Mouse (Mus musculus): ENCODE data around the gene 4933406M09Rik. TPM values are rescaled to one million over a fixed set of nuclear protein-coding genes. Genes with fewer than 3 reads are reported as not detected.

The 4933406M09Rik gene
- polyA plus RNA-seq, 1 experiment = not detected

DNA sequence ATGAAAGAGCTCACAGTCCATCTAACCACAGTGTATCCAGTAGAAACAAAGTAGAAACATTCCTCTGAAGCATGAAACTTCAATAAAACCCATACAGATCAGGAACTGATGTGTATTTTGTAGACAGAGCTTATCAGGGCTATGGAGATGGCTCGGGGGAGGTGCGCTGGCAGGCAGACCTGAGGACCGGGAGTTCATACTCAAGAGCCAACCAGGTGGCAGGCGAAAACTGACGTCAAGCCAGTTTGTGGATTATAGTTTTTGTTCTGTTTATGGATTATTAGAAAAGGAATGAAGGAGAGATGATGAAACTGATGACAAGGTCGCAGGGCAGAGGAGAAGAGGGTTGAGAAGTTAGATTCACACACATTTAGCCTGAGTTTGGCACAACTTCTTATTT, 54.7 kb downstream of the 4933406M09Rik start:
- TF ChIP-seq POLR2A (IDR thresholded peaks at IDR 0.05; ENCODE audit: borderline replicate concordance, extremely low read depth, insufficient read depth, insufficient read length, poor library complexity, severe bottlenecking) = no peak
- TF ChIP-seq CTCF (IDR thresholded peaks at IDR 0.05; ENCODE audit: borderline replicate concordance, extremely low read depth, insufficient read depth, insufficient read length) = no peak
- DNase-seq (ENCODE audit: low read depth) = no peak

Other genes with a start within 250 kb of the 4933406M09Rik start
- 2.0 and 2.6 TPM in 2 replicates for gene Chil1, start 203.8 kb upstream of the 4933406M09Rik start, polyA plus RNA-seq (2012; rRNA removed)
- gene Mybph, start 192.5 kb upstream of the 4933406M09Rik start, polyA plus RNA-seq (2012; rRNA removed) = 0.98 and 1.4 TPM in 2 replicates
- gene Adora1, start 150.5 kb upstream of the 4933406M09Rik start, polyA plus RNA-seq (2012; rRNA removed) = 12.9 and 15.2 TPM in 2 replicates
- gene Myog, start 96.0 kb upstream of the 4933406M09Rik start, polyA plus RNA-seq (2012; rRNA removed) = 1.3 and 2.6 TPM in 2 replicates
- gene Ppfia4, start 53.0 kb upstream of the 4933406M09Rik start, polyA plus RNA-seq (2012; rRNA removed) = 23.6 and 31.3 TPM in 2 replicates
- gene Tmem183a, start 24.0 kb upstream of the 4933406M09Rik start, polyA plus RNA-seq (2012; rRNA removed) = 111 and 116 TPM in 2 replicates
- 11.7 and 13.6 TPM in 2 replicates for gene Cyb5r1, start 19.6 kb downstream of the 4933406M09Rik start, polyA plus RNA-seq (2012; rRNA removed)
- gene Adipor1, start 29.4 kb downstream of the 4933406M09Rik start, polyA plus RNA-seq (2012; rRNA removed) = 49.7 and 61.1 TPM in 2 replicates
- 22.5 and 24.9 TPM in 2 replicates for gene Klhl12, start 69.6 kb downstream of the 4933406M09Rik start, polyA plus RNA-seq (2012; rRNA removed)
- 36.9 and 39.5 TPM in 2 replicates for gene Rabif, start 108.7 kb downstream of the 4933406M09Rik start, polyA plus RNA-seq (2012; rRNA removed)
- gene Mgat4e, start 163.7 kb downstream of the 4933406M09Rik start, polyA plus RNA-seq (2012; rRNA removed) = 0.15 TPM in 1 of 2 replicates, not detected in the other
- gene Kdm5b, start 174.2 kb downstream of the 4933406M09Rik start, polyA plus RNA-seq (2012; rRNA removed) = 48.9 and 70.8 TPM in 2 replicates